Mouse (Mus musculus) left cerebral cortex, postnatal 36 days (tissue): ENCODE measurements around the gene Adamtsl4. TPM values are rescaled to one million over a fixed set of nuclear protein-coding genes. Genes with fewer than 3 reads are reported as not detected.

Source experiments
- DNase-seq, 2 experiments: peaks; one replicate each; pipeline ENCODE4 v3.0.0; 2021 to 2022; ENCODE audit warnings: low spot score in 2 of 2, mixed read lengths in 1 of 2
- intact Hi-C: fragments of 180-260 bp; cut with DNase I; formaldehyde crosslinking; loops from one replicate; pipeline ENCODE4 v1.15.1; 2025
- microRNA-seq: library from miRNA; unstranded; fragments of <30 nt; microRNA quantifications from one replicate; pipeline ENCODE4 v1.2.0, GENCODE M21; 2022
- total RNA-seq, 2 experiments: library from RNA; stranded (reverse); gene quantifications; 2 replicates each; pipeline ENCODE4 v1.2.3; 2021

Adamtsl4 gene
- total RNA-seq, 2 experiments from 2014 or later, result 4.2 to 4.9 TPM

DNA sequence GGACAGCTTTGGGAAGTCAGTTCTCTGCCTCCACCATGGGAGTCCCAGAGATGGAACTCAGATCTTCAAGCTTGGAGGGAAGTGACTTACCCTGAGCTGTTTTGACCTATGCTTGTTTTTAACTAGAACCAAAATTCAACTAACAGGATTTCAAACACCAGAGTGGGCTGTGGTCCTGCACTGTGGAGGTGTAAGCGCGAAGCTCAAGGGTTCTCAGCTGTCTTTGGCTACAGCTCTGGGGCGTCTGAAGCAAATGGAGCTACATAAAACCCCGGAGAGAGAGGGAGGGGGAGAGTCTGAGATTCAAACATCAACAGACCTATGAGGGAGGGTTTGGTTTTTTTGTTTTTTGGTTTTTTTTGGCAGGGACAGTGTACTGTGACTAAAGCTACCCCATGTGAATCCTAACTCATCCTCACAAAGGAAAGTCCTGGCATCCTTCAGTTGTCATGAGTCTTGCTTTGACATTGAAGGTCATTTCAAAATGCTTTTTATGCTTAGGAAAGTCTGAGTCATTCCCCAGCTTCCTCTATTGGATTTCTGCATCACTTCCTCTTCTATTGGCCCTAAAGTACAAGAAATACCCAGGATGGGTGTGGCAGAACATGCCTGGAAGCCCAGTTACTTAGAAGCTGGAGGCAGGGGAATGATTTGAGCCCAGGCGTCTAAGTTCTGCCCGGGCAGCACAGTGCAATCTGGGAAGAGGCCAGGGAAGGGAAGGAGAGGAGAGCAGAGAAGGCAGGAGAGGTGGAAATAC lies 37.3 kb downstream of the Adamtsl4 start:
- intact Hi-C loops, result no loop called here
- DNase-seq, result no peak

DNA sequence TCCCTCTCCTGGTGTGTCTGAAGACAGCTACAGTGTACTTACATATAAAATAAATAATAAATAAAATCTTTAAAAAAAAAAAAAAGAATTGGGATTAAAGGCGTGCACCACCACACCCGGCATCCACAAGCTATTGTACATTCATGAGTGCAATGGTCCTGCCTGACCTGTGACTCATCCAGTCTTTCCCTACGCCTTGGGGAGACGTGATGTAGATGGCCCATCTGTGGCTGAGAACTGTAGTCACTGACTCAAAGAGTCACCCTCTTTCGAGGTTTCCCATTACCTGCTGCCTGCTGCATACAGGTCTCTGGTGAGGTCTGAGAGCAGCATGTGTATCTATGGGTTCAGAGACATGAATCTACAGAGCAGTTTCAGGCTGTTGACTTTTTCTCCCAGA lies 39.7 kb downstream of the Adamtsl4 start:
- intact Hi-C loops, result no loop called here
- no peak for DNase-seq

DNA sequence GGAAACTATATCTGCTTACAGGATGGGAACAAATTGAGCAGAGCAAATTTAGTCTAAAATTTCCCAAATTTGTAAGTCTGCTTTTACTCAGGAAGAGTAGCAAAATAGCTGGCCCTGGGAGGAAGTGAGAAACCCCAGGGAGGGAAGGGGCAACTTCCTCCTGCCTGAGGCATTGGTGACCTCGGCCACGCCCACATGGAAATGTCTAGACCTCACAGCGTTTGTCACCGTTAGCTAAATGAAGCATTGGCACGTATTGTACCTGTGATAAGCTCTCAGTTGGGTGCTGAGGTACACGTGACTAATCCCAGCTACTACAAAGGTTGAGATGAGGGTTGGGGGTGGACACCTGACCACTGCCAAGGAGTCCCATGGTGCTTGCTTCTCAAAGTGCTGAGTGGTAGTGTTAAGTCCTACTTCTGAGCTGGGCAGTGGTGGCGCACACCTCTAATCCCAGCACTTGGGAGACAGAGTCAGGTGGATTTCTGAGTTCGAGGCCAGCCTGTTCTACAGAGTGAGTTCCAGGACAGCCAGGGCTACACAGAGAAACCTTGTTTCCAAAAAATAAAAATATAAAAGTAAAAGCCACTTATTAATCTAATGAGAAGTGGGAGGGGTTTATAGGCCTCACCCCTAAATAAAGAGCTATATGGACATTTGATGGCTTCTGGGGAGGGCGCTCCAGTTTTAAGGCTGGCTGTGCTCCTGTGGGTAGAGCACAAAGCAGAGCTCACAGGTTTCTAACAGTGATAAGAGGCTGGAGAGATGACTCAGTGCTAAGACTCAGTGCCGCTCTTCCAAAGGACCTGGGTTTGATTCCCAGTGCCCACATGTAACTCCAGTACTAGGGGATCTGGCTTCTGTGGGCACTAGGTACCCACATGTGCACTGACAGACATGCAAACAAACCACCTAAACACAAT lies 42.1 kb downstream of the Adamtsl4 start:
- no peak for DNase-seq
- intact Hi-C loops, result no loop called here

DNA sequence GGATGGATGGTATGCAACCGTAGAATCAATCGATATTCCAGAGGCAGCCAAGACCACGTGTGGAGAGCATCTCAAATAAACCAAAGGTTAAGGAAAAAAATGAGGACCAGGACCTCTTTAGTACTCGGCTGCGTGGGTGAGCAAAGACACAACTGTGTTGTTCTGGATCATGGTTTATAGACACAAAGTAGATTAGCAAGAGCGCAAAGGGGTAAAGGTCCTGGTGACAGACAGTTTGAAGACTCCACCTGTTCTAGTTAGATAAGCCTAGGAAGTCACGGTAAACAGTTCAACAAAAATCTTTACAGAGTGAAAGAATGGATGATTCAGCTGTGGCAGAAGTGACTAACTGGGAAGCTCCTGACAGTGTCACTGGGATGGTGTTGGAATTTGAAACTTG lies 44.6 kb downstream of the Adamtsl4 start:
- no peak for DNase-seq
- intact Hi-C loops, result no loop called here

DNA sequence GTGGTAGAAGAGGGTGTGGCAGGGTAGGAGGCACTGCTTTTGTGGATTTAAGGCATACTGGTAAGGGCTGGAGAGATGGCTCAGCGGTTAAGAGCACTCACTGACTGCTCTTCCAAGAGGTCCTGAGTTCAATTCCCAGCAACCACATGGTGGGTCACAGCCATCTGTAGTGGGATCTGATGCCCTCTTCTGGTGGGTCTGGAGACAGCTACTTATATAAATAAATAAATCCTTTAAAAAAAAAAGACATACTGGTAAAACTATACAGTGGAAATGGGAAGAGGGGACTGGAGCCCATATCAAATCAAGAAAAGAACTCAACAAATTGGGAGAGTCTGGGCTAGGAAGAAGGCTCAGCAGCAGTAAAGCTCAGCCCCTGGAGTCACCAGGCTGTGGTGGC lies 48.0 kb downstream of the Adamtsl4 start:
- intact Hi-C loops, result no loop called here

DNA sequence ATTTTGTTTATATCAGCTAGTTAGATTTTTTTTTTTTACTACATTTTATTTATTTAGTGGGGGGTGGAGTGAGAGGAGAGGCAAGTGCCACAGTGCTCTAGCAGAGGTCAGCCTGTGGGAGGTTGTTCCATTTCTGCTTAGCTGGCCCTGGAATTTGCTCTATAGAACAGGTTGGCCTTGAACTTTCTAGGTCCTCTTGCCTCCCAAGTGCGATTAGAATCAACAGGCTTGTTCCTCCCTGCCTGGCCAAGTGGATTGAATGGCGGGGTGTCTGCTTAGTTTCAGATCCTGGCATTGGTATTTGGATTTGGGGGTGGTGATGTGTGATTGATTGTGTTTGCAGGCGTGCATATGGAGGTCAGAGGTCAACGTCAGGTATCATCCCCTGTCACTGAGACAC lies 51.6 kb downstream of the Adamtsl4 start:
- no peak for DNase-seq
- intact Hi-C loops, result no loop called here

More for the DNA sequence above, 48.0 kb downstream of the Adamtsl4 start:
- no peak for DNase-seq

DNA sequence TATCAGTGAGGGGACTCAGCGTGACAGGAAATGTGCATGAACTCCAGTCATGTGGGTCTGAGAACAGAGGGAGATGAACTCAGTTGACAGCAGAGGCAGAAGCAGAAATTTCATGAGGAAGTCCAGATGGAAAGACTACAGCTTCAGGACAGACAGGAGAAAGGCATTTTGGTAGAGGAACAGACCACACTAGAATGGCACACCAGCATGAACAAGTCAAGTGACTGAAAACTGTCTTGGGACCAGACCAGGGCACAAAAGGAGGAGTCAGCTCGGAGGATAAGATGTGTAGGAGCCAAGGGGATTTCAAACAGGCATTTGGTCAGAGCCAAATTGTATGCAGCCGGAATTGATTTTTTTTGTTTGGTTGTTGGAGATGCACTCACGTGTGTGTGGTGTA lies 52.1 kb downstream of the Adamtsl4 start:
- no peak for DNase-seq
- intact Hi-C loops, result no loop called here

DNA sequence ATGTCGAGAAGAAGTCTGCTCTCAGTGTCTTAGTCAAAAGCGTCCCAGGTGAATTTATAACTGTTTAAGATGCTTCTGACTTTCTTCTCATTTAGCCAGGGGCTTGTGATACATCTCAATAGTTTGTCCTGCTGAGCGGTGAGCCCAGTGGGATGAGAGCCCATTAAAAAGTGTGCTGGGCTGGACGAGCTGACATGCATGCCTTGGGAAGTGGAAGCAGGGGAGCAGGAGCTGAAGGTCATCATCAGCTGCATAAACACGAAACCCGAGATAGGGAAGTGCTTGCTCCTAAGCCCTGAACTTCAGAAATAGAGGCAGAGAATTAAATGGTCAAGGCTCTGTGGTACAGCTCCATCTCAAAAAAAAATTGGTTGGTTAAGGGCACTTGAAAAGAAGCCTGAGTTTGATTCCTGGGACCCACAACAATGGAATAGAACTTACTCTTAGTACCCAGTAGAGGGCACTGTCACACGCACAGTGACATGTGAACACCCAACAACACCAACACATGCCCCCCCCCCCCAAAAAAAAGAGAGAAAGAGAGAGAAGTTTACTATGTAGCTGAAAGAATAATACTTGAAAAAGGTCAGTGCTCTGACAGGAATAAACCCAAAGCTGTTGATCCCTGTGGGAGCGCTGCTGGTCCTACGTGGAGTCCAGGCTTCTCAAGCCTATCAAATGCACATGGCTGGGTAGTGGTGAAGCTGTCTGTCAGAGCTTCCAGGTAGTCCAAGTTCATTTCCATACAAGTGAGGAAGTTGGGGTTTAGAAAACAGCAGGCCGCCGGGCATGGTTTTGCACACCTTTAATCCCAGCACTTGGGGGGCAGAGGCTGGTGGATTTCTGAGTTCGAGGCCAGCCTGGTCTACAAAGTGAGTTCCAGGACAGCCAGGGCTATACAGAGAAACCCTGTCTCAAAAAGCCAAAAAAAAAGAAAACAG lies 54.8 kb downstream of the Adamtsl4 start:
- no peak for DNase-seq
- intact Hi-C loops, result loop anchor here (1.0 kb wide), 1 partner anchor 42 kb away; no protein-coding TSS in a partner anchor

DNA sequence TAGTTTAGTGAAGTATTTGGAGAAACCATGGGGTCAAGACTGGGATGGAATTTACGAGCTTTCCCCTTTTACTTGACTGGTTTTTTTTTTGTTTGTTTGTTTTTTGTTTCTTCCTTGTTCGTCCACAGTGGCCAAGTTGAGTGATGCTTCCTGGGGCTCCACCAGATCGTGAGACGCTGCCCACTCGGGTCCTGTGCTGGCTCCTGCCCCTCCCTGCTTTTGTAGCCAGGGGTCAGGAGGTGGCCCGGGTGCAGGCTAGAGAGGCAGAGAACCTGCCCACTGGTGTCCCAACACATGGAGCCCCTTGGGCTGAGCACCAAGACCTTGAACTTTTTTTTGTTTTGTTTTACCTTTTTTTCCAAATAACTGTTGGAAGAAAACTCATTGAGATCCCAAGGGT lies 56.4 kb downstream of the Adamtsl4 start:
- no peak for DNase-seq
- intact Hi-C loops, result no loop called here

DNA sequence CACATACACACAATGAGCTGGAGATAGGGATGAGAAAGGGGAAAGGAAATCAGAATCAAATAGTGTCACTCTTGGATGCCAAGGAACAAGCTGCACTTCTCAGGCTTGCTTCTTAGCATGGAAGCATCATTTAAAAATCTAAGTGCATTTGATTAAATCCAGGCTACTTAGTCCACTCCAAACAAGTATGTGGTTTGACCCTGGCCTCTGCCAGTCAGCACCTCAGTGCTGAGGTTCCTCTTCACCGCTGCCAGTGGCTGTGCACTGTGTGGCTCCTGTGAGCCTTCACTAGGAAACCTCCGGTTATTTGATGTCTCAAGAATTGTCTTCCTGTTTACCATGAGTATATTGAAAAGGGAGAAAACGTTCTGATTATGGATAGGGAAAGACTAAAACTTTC lies 56.9 kb downstream of the Adamtsl4 start:
- intact Hi-C loops, result no loop called here
- DNase-seq, result no peak

DNA sequence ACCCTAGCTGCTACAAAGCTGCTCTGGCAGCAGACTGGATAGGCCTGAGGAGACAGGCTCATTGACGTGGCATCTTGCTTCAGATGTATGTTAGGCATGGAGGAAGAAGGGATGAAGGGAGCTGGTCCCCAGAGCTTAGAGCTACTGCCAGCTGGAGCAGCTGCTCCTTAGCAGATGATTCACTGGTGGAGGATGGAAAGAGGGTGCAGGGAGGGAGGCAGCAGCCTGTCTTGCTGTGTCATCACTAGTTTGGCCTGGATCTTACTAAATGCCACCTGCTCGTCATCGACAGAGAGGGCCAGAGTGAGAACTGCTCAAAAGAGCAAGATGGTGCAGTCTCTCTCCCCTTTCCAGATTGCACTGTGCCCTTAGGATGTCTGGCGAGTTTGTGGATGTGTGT lies 58.0 kb downstream of the Adamtsl4 start:
- peak; percentile 72 to 73 for DNase-seq
- intact Hi-C loops, result no loop called here

DNA sequence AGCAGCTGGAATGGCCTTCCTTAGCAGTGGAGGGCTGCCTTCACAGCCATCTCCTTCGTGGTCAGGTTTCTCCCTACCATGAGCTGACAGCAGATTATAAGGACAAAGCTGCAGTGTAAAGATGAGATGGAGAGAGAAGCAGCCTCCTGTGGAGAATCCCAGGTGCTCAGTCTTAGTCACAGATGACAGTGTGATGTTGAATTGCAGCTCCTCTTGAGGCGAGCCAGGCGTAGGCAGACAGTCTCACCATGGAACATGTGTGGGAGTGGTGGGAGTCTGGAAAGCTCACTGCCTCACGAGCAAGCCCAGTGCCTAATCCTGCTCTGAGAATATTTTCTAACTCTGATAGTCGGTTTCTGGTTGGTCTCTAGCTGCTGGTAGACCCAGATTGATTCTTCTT lies 60.0 kb downstream of the Adamtsl4 start:
- DNase-seq, result peak; percentile 82 to 84
- intact Hi-C loops, result no loop called here

Small RNA genes within 50 kb of the gene (microRNA-seq; reads per million reads assigned to microRNA genes)
- 0.76 reads per million for gene Mir7014

Other genes starting within 250 kb of the Adamtsl4 start
- gene Ctsk, start 188.7 kb downstream of the Adamtsl4 start, total RNA-seq, result 1 to 10 TPM; 4.8 to 6.9 TPM
- 10 to 100 TPM; 55.6 to 57.8 TPM for gene Ctss, start 161.1 kb downstream of the Adamtsl4 start, total RNA-seq
- not detected for gene Hormad1, start 128.2 kb downstream of the Adamtsl4 start, total RNA-seq
- 10 to 100 TPM; 20.6 to 20.8 TPM for gene Golph3l, start 99.0 kb downstream of the Adamtsl4 start, total RNA-seq
- gene Ensa, start 62.9 kb downstream of the Adamtsl4 start, total RNA-seq, result 100 to 1,000 TPM; 361 to 394 TPM
- gene Mcl1, start 29.1 kb downstream of the Adamtsl4 start, total RNA-seq, result 10 to 100 TPM; 49.9 to 56.5 TPM
- gene Ecm1, start 51.7 kb upstream of the Adamtsl4 start, total RNA-seq, result 10 to 100 TPM; 11.0 to 17.9 TPM
- 10 to 100 TPM; 33.9 to 44.6 TPM for gene Tars2, start 72.3 kb upstream of the Adamtsl4 start, total RNA-seq
- 10 to 100 TPM; 59.2 to 68.9 TPM for gene Rprd2, start 130.9 kb upstream of the Adamtsl4 start, total RNA-seq
- gene Prpf3, start 168.0 kb upstream of the Adamtsl4 start, total RNA-seq, result 10 to 100 TPM; 23.8 to 40.3 TPM
- 100 to 1,000 TPM; 149 to 158 TPM for gene Mrps21, start 183.6 kb upstream of the Adamtsl4 start, total RNA-seq
- gene Ciart, start 194.3 kb upstream of the Adamtsl4 start, total RNA-seq, result 10 to 100 TPM; 18.6 to 26.6 TPM
- 1 to 10 TPM; 3.4 to 5.5 TPM for gene BC028528, start 204.1 kb upstream of the Adamtsl4 start, total RNA-seq
- gene Aph1a, start 206.1 kb upstream of the Adamtsl4 start, total RNA-seq, result 10 to 100 TPM; 61.8 to 75.2 TPM
- 10 to 100 TPM in 1 of 2 experiments, 1 to 10 TPM in 1; 8.8 to 10.6 TPM for gene Car14, start 216.8 kb upstream of the Adamtsl4 start, total RNA-seq
- 10 to 100 TPM; 87.9 to 91.2 TPM for gene Anp32e, start 241.3 kb upstream of the Adamtsl4 start, total RNA-seq